Mouse (Mus musculus) heart, adult 2 months (tissue): ENCODE results near the gene Camk2b.
"Not testable (repeated sequence)": the region's sequence is repeated elsewhere in the genome, so short reads cannot be mapped to it uniquely, and the experiment has no call there.

Source experiments
- CTCF ChIP-seq: fragments of 200-600 bp; IDR thresholded peaks from 2 replicates; pipeline ENCODE4 v1.8.1; 2022; ENCODE audit warnings: antibody characterized with exemption, mild to moderate bottlenecking, moderate library complexity
- POLR2A ChIP-seq: fragments of 200-500 bp; IDR thresholded peaks from 2 replicates; pipeline ENCODE4 v1.6.1; 2011; ENCODE audit warnings: mild to moderate bottlenecking, low read depth, low read length, control low read depth; ENCODE audit not compliant: insufficient read depth

GRCm38 (mm10) chr11:6007010-6007778, 59.0 kb downstream of the Camk2b start:
- not testable (repeated sequence) for TF ChIP-seq CTCF, POLR2A
